Mouse (Mus musculus): ENCODE results near the gene Skap1. TPM values are rescaled to one million over a fixed set of nuclear protein-coding genes. Genes with fewer than 3 reads are reported as not detected.
"Not testable (repeated sequence)": the region's sequence is repeated elsewhere in the genome, so short reads cannot be mapped to it uniquely, and the experiment has no call there.

The Skap1 gene
- polyA plus RNA-seq, 1 experiment from 2014 or later, result 9.0 TPM

DNA sequence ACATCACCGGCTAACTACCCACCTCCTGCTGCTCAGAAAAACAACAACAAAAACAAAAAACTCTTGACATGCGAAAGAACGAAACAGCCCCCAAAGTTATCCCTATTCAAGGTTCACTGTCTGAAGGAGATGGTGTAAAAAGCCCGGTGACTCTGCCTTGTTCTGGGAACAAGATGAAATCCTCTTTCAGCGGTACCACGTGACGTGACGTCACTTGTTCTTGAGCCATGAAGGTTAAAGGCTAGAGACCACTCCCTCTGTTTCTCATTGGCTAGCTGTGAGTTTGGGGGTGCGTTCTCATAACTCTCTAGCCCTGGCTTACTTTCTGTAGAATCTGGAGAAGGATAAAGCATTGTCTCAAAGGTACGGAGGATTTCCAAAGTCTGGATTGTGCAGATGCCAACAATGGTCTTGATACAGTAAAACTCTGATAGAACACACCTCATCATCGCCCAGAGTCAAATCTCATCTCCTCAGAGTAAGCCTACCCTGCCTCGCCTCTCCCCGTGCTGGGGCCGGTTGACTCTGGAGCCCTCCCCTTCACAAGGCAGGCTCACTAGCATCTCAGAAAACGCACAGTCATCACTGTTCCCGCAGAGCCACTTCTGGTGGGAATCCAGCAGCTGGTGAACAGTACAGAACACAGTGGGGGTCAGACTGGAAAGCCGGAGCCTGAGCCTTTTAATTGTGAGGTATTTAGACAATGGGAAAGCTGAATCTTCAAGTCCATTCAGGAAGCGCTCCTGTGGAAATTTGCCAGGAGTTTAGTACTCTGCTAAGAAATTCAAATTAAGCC is 249.0 kb downstream of the Skap1 start:
- H3K9me3 ChIP-seq, result no peaks in the 10 kb centered on the region
- peak overlapping the region; percentile 26 for H3K4me2 ChIP-seq
- peaks cover 55% of the 10 kb centered on the region for H3K4me1 ChIP-seq (replicated peaks)
- no peak overlapping the region for H3K9ac ChIP-seq
- no peaks in the 10 kb centered on the region for H3K27me3 ChIP-seq
- 44% methylated on average over 18 of the region's 18 CpGs for WGBS
- H3K36me3 ChIP-seq, result no peaks in the 10 kb centered on the region
- H3K27ac ChIP-seq (replicated peaks), result peak overlapping the region; percentile 89
- ATAC-seq (ENCODE audit: low read depth), result peak; percentile 60
- H3K4me3 ChIP-seq, result no peak overlapping the region

DNA sequence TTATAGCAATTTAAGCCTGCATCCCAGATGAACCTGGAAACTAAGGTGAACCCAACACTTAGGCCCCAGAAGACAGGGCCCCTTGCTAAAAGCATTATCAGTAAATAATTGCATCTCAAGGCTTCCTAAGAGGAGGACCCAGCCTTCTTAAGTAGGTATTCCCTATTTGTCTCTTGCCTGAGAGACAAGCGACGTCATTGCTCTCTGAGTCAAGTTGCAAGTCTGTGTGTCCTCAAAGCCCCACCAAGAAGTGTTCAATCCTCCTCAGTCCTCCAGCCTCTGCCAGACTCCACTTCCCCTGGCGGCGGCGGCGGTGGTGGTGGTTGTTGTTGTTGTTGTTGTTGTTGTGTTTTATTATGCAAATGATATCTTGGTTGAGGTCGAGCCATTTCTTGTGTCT is 249.6 kb downstream of the Skap1 start:
- peak overlapping the region; percentile 89 for H3K27ac ChIP-seq (replicated peaks)
- no peaks in the 10 kb centered on the region for H3K9me3 ChIP-seq
- H3K9ac ChIP-seq, result no peak overlapping the region
- H3K4me2 ChIP-seq, result peak overlapping the region; percentile 26; the same call in 1 of the 2 replicates
- H3K4me1 ChIP-seq (replicated peaks), result peaks cover 57% of the 10 kb centered on the region
- WGBS, result 38% methylated on average over 7 of the region's 7 CpGs
- ATAC-seq (ENCODE audit: low read depth), result no peak
- no peaks in the 10 kb centered on the region for H3K36me3 ChIP-seq
- H3K4me3 ChIP-seq, result no peak overlapping the region
- H3K27me3 ChIP-seq, result no peaks in the 10 kb centered on the region

DNA sequence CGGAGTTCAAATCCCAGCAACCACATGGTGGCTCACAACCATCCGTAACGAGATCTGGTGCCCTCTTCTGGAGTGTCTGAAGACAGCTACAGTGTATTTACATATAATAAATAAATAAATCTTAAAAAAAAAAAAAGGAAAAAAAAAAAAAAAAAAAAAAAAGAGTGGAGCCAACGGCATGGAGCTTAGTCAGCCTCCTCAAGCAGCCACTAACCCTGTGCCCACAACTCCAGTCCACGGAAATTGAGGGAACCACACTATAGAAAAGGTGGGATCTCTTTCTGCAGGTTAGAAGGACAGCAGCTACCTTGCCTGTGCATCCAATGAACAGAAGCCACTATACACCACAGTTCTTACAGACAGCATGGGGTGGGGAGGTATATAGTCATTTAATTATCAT is 250.8 kb downstream of the Skap1 start:
- peaks cover 67% of the 10 kb centered on the region for H3K4me1 ChIP-seq (replicated peaks)
- not testable (repeated sequence) for H3K4me3 ChIP-seq; H3K9ac ChIP-seq; ATAC-seq (ENCODE audit: low read depth); H3K9me3 ChIP-seq; H3K36me3 ChIP-seq; H3K4me2 ChIP-seq; H3K27me3 ChIP-seq
- 79% methylated on average over 5 of the region's 5 CpGs for WGBS
- H3K27ac ChIP-seq (replicated peaks), result peak overlapping the region; percentile 89

DNA sequence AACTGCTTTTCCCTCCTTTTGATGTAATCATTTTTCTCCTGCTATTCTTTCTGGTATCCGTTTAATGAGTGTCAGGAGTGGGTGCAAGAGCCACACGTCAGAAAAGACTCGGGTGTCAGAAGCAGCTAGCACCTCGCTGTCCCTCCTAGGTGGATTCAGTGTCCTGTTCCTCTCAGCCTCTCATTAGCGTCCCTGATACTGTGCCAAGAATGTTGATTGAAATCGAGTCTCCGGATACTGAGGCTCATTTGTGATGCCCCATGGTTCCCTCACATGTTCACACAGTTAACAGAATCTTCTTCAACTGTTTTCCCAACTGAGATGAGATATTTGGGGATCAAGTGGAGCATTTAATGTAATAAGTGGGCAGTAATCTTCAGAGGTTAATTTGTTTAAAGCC is 254.2 kb downstream of the Skap1 start:
- H3K4me3 ChIP-seq, result no peak overlapping the region
- no peaks in the 10 kb centered on the region for H3K36me3 ChIP-seq
- H3K4me1 ChIP-seq (replicated peaks), result peaks cover 46% of the 10 kb centered on the region
- 39% methylated on average over 7 of the region's 7 CpGs for WGBS
- no peak overlapping the region for H3K9ac ChIP-seq
- H3K4me2 ChIP-seq, result no peak overlapping the region
- H3K9me3 ChIP-seq, result no peaks in the 10 kb centered on the region
- H3K27ac ChIP-seq (replicated peaks), result peak overlapping the region; percentile 64
- no peak for ATAC-seq (ENCODE audit: low read depth)
- H3K27me3 ChIP-seq, result no peaks in the 10 kb centered on the region

DNA sequence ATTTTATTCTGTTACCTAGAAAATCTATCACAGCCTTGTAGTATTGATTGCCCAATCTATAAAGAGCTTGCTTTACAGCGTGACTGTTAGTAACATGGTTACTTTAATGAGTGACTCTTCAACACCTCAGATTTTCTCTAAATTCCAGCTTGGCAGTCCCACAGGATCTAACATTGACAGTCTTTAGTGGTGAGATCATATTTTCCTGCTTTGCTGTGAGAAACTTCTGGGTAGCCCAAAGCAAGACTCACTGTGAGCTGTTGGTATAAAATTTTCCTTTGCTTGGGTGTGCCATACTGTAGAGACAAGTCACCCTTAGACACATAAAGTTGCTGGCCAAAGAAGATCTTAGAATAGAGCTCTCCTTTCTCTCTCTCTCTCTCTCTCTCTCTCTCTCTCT is 261.4 kb downstream of the Skap1 start:
- Histone ChIP-seq H3K27ac (replicated peaks) (0 out of 2 replicates have a peak overlapping the region, but pooled peaks have one; percentile 6), H3K9ac (no peak overlapping the region), H3K4me2 (no peak overlapping the region), H3K27me3 (no peaks in the 10 kb centered on the region), H3K36me3 (no peaks in the 10 kb centered on the region), H3K4me1 (replicated peaks) (peaks cover 48% of the 10 kb centered on the region), H3K4me3 (no peak overlapping the region), H3K9me3 (no peaks in the 10 kb centered on the region)
- ATAC-seq (ENCODE audit: low read depth), result no peak
- WGBS, result 86% methylated on average over 1 of the region's 1 CpGs

DNA sequence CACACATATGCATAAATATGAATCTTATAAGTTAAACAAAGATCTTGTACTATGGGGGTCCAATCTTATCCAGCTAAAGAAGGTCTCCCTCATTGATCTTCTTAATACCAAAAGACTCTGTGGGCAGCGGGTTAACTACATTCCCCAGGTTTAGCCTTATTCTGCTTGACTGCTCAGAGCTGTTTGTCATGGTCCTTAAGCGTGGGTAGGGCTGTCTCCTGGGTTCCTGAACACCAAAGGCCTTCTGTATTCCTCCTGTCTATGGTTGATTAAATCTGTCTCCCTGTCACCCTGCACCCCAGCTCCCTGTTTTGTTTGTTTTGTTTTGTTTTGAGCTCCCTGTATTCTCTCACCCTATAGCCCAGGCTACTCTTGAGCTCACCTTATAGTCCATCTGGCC is 264.2 kb downstream of the Skap1 start:
- Histone ChIP-seq H3K36me3 (no peaks in the 10 kb centered on the region), H3K4me2 (no peak overlapping the region), H3K9ac (no peak overlapping the region), H3K4me3 (no peak overlapping the region), H3K27me3 (no peaks in the 10 kb centered on the region), H3K9me3 (no peaks in the 10 kb centered on the region), H3K27ac (replicated peaks) (peak overlapping the region; percentile 84), H3K4me1 (replicated peaks) (peaks cover 71% of the 10 kb centered on the region)
- ATAC-seq (ENCODE audit: low read depth), result no peak
- 49% methylated on average over 2 of the region's 2 CpGs for WGBS

DNA sequence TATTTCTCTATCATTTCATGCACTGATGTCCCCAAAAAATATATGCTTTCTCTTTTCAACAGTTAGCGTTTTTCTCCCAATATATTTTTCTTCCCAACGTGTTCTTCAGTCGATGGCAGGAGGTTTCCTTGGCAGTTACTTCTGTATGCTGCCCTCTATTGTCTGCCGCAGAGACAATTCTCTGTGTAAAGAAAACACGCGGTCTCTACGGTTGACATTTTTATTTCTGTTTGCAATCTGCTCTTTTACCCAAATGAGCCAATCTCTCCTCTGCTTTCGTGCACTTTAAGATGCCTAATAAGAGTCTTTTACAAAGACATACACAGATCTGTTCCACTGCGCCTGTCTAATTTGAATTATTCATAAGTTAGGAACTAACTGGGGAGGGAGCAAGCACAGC is 265.1 kb downstream of the Skap1 start:
- no peaks in the 10 kb centered on the region for H3K27me3 ChIP-seq
- H3K4me2 ChIP-seq, result peak overlapping the region; percentile 34
- H3K4me3 ChIP-seq, result no peak overlapping the region
- peak overlapping the region; percentile 84 for H3K27ac ChIP-seq (replicated peaks)
- 14% methylated on average over 9 of the region's 9 CpGs for WGBS
- no peak overlapping the region for H3K9ac ChIP-seq
- no peak for ATAC-seq (ENCODE audit: low read depth)
- peaks cover 73% of the 10 kb centered on the region for H3K4me1 ChIP-seq (replicated peaks)
- no peaks in the 10 kb centered on the region for H3K36me3 ChIP-seq
- H3K9me3 ChIP-seq, result no peaks in the 10 kb centered on the region

DNA sequence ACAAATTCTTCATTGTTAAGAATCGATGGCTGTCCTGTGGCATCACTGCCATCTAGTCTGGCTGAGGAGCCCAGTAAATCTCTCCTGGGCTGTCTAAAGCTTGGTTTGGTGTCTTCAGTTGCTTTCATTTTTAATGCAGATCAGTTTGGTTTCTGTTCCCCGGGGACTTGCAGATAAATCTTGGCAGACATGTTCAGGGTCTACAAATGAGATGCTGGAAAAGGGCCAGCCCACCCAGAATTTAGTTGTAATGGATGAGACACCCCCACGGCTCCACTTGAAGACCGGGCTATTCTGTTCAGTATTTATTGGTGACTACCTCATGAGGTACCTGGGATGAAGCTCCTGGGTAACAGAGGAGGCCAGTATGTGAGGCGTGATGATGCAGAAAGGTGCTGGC is 265.9 kb downstream of the Skap1 start:
- no peaks in the 10 kb centered on the region for H3K27me3 ChIP-seq
- H3K36me3 ChIP-seq, result no peaks in the 10 kb centered on the region
- peak overlapping the region; percentile 47; the same call in 1 of the 2 replicates for H3K9ac ChIP-seq
- peak overlapping the region; percentile 34 for H3K4me2 ChIP-seq
- H3K9me3 ChIP-seq, result no peaks in the 10 kb centered on the region
- H3K27ac ChIP-seq (replicated peaks), result peak overlapping the region; percentile 84
- H3K4me3 ChIP-seq, result no peak overlapping the region
- 0 out of 2 replicates have a peak, but pooled peaks have one; percentile 37 for ATAC-seq (ENCODE audit: low read depth)
- WGBS, result 23% methylated on average over 5 of the region's 5 CpGs
- peaks cover 72% of the 10 kb centered on the region for H3K4me1 ChIP-seq (replicated peaks)

DNA sequence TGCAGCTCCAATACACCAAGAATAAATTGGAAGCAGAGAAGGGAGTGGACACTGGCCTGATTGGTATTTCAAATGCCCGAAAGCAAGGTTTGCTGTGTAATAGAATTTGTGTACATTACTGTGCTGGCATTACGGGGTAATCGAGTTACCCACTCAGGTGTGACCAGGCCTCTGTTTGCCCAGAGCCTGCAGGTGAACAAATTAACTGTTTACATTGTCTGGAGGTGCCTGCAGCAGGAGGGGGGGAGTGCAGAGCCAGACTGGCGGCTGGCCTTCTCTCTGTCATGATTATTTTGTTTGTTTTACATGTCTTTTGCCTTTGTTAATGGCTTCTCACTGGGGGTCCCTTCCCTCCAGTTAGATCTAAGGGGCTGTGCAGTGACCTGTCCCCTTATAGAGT is 268.3 kb downstream of the Skap1 start:
- H3K4me3 ChIP-seq, result no peak overlapping the region
- H3K4me1 ChIP-seq (replicated peaks), result peaks cover 84% of the 10 kb centered on the region
- H3K36me3 ChIP-seq, result no peaks in the 10 kb centered on the region
- H3K9ac ChIP-seq, result peak overlapping the region; percentile 31; the same call in 1 of the 2 replicates
- H3K27me3 ChIP-seq, result no peaks in the 10 kb centered on the region
- no peak for ATAC-seq (ENCODE audit: low read depth)
- 28% methylated on average over 4 of the region's 4 CpGs for WGBS
- no peaks in the 10 kb centered on the region for H3K9me3 ChIP-seq
- H3K27ac ChIP-seq (replicated peaks), result peak overlapping the region; percentile 78
- no peak overlapping the region for H3K4me2 ChIP-seq

DNA sequence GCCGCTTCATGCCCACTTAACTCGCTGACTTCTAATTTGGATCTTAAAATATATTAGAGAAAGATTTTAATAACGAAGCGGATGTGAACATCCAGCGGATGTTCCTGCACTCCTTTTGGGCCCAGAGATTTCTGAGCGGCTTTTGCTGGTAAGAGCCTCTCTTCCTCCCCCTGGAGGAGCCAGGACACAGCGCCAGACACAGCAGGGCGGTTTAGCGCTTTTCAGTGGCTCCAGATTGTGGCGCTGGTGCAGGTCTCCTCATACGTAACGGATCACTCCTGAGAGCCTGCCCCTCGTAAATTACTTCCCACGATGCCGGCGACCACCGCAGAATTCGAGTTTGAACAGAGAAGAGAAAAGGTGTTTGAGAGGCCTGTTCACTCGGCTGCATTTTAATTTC is 271.5 kb downstream of the Skap1 start:
- no peaks in the 10 kb centered on the region for H3K27me3 ChIP-seq
- no peaks in the 10 kb centered on the region for H3K36me3 ChIP-seq
- peak overlapping the region; percentile 66 for H3K9ac ChIP-seq
- ATAC-seq (ENCODE audit: low read depth), result peak; percentile 74
- H3K4me1 ChIP-seq (replicated peaks), result peaks cover 81% of the 10 kb centered on the region
- no peaks in the 10 kb centered on the region for H3K9me3 ChIP-seq
- under 1% methylated on average over 19 of the region's 19 CpGs for WGBS
- H3K4me2 ChIP-seq, result peak overlapping the region; percentile 53
- peak overlapping the region; percentile 20 for H3K4me3 ChIP-seq
- peak overlapping the region; percentile 95 for H3K27ac ChIP-seq (replicated peaks)

DNA sequence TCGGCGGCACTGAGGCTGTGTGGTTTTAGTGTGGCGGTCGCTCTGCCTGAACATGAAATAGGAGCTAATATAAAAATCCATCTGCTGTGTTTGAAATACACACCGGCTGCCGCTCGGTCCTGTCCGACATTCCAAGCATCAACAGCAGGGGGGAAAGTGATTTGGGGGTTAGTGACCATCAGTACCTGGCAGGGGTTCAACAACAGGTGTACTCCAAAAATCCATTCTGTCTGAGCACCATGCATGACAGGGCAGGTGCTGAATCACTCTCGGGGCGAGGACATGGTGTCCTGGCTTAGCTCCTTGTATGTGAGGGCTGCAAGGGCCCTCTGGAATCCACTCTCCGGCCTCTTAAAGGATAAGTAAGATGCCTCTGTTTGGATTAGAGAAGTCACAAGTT is 272.0 kb downstream of the Skap1 start:
- Histone ChIP-seq H3K9ac (peak overlapping the region; percentile 66), H3K9me3 (no peaks in the 10 kb centered on the region), H3K4me2 (peak overlapping the region; percentile 53), H3K4me1 (replicated peaks) (peaks cover 83% of the 10 kb centered on the region), H3K27ac (replicated peaks) (peak overlapping the region; percentile 95), H3K27me3 (no peaks in the 10 kb centered on the region), H3K4me3 (peak overlapping the region; percentile 20), H3K36me3 (no peaks in the 10 kb centered on the region)
- no peak for ATAC-seq (ENCODE audit: low read depth)
- 11% methylated on average over 11 of the region's 11 CpGs for WGBS

DNA sequence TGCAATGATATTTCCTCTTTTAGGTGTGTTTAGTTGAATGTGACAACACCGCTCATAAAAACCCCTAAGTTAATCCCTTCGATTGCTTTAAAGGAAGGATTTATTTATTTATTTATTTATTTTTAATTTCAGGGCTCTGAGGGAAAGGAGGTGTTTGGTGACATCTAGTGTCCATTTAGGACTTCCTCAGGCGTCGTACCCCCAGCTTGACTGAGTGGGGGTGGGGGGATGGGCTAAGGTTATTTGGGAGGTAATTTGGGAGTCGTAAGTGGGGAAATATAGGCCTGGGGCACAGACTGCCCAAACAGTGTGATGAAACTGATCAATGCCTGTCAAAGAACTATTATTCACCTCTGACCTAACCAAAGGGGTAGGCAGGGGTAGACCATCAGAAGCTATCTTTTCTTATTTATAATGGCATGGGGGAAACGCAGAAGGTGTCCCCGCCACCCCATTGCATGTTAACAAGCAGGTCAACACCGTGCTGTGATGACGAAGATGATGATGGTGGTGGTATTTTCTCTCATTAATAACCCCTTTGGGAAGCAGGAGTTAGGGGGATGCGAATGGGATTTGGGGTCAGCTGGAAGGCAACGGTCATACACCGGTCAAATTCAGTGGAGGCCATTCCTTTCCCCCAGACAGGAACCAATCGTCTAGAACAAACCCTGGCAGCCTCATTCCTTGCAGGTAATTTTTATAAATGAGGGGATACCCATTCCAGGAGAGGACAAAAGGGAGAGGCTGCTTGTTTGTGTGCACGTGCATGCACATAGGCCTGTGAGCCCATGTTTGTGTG is 273.5 kb downstream of the Skap1 start:
- H3K4me3 ChIP-seq, result no peak overlapping the region
- peaks cover 85% of the 10 kb centered on the region for H3K4me1 ChIP-seq (replicated peaks)
- H3K4me2 ChIP-seq, result 0 out of 2 replicates have a peak overlapping the region, but pooled peaks have one; percentile 3
- H3K9ac ChIP-seq, result peak overlapping the region; percentile 66
- peak overlapping the region; percentile 95 for H3K27ac ChIP-seq (replicated peaks)
- peak; percentile 15; the same call in 1 of the 2 replicates for ATAC-seq (ENCODE audit: low read depth)
- 31% methylated on average over 14 of the region's 14 CpGs for WGBS
- H3K27me3 ChIP-seq, result no peaks in the 10 kb centered on the region
- no peaks in the 10 kb centered on the region for H3K9me3 ChIP-seq
- no peaks in the 10 kb centered on the region for H3K36me3 ChIP-seq
